Mouse (Mus musculus) heart, adult 9 months (tissue): ENCODE data around the gene Spata19.

ENCODE experiments used
- DNase-seq, 2 experiments: peaks; one replicate each; pipeline ENCODE4 v3.0.0; 2022; ENCODE audit warnings: low spot score in 2 of 2

Spata19 gene

DNA sequence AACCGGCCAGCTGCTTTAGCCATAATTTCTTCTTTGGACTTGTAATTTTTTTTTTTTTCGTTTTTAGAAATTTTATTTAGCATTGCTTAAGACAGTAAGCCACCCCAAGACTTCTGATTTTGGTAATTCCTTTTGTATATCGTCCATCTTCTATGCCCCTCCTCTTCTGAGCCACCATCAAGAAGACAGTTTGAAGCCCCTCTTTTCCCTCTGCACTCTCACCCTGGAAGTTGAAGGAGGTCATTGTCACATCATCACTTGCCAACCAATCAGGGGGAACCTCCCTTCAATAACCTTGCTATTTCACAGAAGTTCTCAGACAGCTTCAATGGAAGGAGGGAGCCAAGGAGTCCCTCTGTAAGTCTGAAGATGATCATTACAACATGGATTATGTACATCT, at the start of gene Spata19:
Spata19 (plus strand) TSS at position 301 of the 400 bp plus-strand sequence.
- DNase-seq = no peak

DNA sequence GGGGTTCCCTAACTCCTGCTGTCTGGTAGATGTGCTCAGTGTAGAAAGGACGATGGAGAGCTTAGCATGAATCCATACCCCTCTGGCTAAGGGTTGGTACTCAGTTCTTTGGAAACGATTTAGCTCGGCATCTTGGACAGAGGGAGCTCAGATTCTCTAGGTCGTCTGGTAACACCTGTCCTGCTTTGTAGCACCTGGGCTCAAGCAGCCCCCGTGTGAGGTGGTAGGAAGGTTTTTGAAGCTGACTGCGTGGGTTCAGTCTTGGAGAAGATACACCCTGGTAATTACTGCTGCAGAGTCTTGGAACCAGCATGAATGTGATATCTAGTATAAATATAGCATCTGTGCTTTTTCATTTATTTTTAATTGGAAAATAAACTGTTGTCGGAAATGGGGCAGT, 43.5 kb upstream of the Spata19 start:
- no peak for DNase-seq

GRCm38 (mm10) chr9:27357893-27358292, 38.7 kb upstream of the Spata19 start:
- no peak for DNase-seq

GRCm38 (mm10) chr9:27367231-27367630, 29.4 kb upstream of the Spata19 start:
- no peak for DNase-seq

DNA sequence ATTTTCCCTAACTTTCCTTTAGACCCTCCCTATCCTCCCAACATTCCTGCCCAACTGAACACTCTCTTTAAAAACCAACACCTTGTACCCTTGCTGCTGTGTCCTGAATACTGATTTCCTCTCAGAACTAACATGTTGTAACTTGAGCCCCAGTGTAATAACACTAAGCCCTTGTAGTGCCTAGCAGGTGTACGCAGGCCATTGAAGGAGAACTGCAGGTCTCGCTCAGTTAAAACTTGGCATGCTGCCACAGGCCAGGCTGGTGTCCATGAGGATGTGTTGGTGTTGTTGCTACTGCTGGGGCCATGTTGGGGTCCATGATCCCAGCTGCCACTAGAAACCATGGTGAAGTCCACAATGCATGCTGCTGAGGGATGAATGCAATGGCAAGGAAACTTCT, 27.5 kb upstream of the Spata19 start:
- DNase-seq = no peak

- DNase-seq = no peak
Observed at GRCm38 (mm10) chr9:27375746-27376145, 20.9 kb upstream of the Spata19 start.

DNA sequence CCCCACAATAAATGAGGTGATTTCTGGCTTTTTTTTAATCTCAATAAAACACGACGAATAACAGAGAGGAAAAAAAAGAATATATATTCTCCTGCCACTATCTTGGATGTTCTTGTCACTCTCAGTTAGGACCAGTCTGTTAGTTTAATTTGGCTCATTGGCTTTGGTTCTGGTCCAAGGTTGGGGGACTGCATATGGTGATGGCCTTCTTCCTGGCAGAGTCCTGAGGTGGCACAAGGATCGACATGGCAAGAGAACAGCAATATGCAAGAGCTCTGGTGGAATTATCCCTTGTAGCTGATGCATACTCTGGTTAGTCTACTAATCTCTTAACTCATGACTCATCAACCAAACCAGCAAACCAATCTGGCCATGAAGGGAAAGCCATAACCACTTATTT, 9.6 kb upstream of the Spata19 start:
- DNase-seq = no peak

- no peak for DNase-seq
Observed at GRCm38 (mm10) chr9:27401169-27401568, 4.6 kb downstream of the Spata19 start.

- DNase-seq = no peak
Observed at GRCm38 (mm10) chr9:27409733-27410132, 13.1 kb downstream of the Spata19 start.

GRCm38 (mm10) chr9:27414058-27414460, 17.5 kb downstream of the Spata19 start:
- DNase-seq = peak; percentile 1 to 6

- no peak for DNase-seq
Observed at GRCm38 (mm10) chr9:27424511-27424910, 27.9 kb downstream of the Spata19 start.

DNA sequence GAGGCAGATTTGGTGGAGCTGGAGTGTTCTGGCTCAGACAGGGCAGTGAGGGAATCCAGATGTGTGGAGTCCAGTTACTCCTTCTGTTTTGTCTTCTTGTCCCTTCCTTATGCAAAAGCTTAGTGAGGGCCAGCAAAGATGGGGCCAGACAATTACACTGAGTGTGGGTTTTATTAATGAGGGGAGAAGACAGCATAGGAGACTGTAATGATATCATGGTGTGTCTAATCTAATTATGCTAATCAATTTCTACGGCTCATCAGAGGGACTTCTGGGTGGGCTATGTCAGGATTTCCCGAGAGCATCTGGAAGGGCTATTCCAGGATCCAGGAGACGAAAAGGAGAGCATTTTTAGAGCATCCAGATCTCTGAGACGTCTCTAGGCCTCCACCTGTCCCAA, 32.0 kb downstream of the Spata19 start:
- DNase-seq = no peak

DNA sequence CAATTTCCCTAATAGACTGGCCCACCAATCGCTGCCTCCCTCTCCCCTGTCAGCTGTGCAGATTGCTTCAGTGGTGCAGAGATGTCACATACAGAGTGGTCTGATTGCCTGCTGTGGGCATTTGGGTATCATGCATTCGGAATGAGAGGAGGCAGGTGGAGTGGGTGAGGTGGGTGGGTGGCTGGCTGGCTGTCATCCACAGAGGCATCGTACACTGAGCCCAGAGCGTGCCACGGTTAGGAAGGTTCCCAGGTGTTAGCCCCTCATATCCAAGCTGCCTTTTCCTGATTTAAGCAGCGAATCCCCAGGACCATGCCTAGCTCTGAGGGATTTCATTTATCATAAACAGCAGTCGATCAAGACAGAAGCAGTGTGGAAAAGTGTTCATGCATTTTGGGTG, 36.7 kb downstream of the Spata19 start:
- DNase-seq = no peak

DNA sequence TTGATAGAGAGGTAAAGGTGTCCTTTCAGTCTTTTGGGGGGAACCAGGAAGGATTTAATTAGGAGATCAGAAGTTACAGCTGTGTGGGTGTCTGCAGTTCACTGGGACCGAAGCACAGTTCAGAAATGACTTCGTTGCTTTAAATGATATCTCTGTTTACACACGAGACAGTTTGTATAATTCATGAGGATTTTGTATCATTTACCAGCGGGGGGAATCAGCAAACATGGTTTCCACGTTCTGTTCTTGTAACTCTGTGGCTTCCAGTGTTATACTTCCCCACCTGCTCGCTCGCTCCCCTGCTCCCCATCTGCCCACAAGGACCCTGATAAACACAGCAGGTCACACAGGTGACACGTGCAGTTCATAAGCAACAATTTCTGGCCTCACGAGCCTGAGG, 39.3 kb downstream of the Spata19 start:
- DNase-seq = no peak

- peak in 1 of 2 experiments; percentile 3 for DNase-seq
Observed at GRCm38 (mm10) chr9:27437391-27438061, 40.9 kb downstream of the Spata19 start.

- DNase-seq = no peak
Observed at GRCm38 (mm10) chr9:27449780-27450422, 53.3 kb downstream of the Spata19 start.
